Mouse (Mus musculus) forebrain, embryonic 15.5 days (tissue): ENCODE measurements around the gene Sgcd. TPM values are rescaled to one million over a fixed set of nuclear protein-coding genes. Genes with fewer than 3 reads are reported as not detected.

Experiments
- ATAC-seq: fragments of 200-750 bp; cut with Nextera tagmentation; replicated peaks from 2 replicates; pipeline ENCODE4 v1.8.0; 2017; ENCODE audit warnings: mild to moderate bottlenecking, moderate TSS enrichment, moderate library complexity
- H3K27ac ChIP-seq: fragments of 300-500 bp; sonication (generic); replicated peaks from 2 replicates; pipeline ENCODE4 v1.5.1; 2015; ENCODE audit warnings: mild to moderate bottlenecking, inconsistent platforms
- H3K27me3 ChIP-seq: fragments of 300-500 bp; sonication (generic); 2 replicates; pipeline ENCODE4 v1.6.1; 2015; ENCODE audit warnings: inconsistent platforms
- H3K36me3 ChIP-seq: fragments of 300-500 bp; sonication (generic); 2 replicates; pipeline ENCODE4 v1.6.1; 2015; ENCODE audit warnings: mild to moderate bottlenecking, inconsistent platforms
- H3K4me1 ChIP-seq: fragments of 300-500 bp; sonication (generic); 2 replicates; pipeline ENCODE4 v1.6.1; 2015; ENCODE audit warnings: inconsistent platforms
- H3K4me2 ChIP-seq: fragments of 300-500 bp; sonication (generic); replicated peaks from 2 replicates; pipeline ENCODE4 v1.6.1; 2015; ENCODE audit warnings: mild to moderate bottlenecking, inconsistent platforms
- H3K4me3 ChIP-seq: fragments of 300-500 bp; sonication (generic); 2 replicates; pipeline ENCODE4 v1.5.1; 2015; ENCODE audit warnings: mild to moderate bottlenecking, inconsistent platforms
- H3K9ac ChIP-seq: fragments of 300-500 bp; sonication (generic); replicated peaks from 2 replicates; pipeline ENCODE4 v1.6.1; 2015; ENCODE audit warnings: mild to moderate bottlenecking, inconsistent platforms
- H3K9me3 ChIP-seq: fragments of 300-500 bp; sonication (generic); 2 replicates; pipeline ENCODE4 v1.6.1; 2016; ENCODE audit warnings: inconsistent platforms
- WGBS: fragments of 180-500 bp; shearing (Covaris S2); methylation state at CpG from one replicate; pipeline ENCODE4 v1.1.7; 2015; ENCODE audit warnings: mixed read lengths; 5-methylcytosine and 5-hydroxymethylcytosine counted together
- polyA plus RNA-seq: library from polyadenylated mRNA; unstranded; fragments of >200 nt; fragmentation: Nextera tagmentation; extraction: Ambion mirVana; gene quantifications from 2 replicates; pipeline ENCODE4 v1.2.1, GENCODE M21; 2015

Sgcd gene
- polyA plus RNA-seq, 1 experiment from 2014 or later: 3.2 TPM

- Histone ChIP-seq H3K9ac (no peak overlapping the region), H3K4me2 (no peak overlapping the region), H3K4me1 (no peaks in the 10 kb centered on the region), H3K4me3 (no peak overlapping the region), H3K27ac (no peak overlapping the region), H3K27me3 (no peaks in the 10 kb centered on the region), H3K36me3 (no peaks in the 10 kb centered on the region), H3K9me3 (no peaks in the 10 kb centered on the region)
- 39% methylated on average over 3 of the region's 3 CpGs for WGBS
- no peak for ATAC-seq
Measured at GRCm38 (mm10) chr11:47891617-47892172, 97.1 kb downstream of the Sgcd start.

DNA sequence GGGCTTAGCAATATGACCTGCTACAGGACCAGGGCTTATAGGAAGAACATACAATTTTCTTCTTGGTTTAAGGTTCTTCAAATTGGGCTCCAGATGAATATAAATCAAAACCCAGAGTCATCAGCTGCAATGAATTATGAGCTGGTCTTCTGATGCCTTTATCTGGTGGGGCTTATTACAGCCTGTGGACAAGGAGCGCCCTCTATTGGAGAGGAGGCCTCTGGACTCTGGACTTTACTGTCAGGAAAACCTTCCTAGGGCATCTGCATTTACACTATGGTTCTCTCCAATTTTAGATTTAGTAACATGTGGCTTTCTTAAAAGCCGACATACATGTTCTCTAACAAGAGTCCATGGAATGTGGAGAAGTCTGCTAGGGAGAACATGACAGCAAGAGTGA, 98.5 kb downstream of the Sgcd start:
- Histone ChIP-seq H3K9me3 (no peaks in the 10 kb centered on the region), H3K36me3 (no peaks in the 10 kb centered on the region), H3K9ac (no peak overlapping the region), H3K4me2 (no peak overlapping the region), H3K4me1 (peaks cover 3% of the 10 kb centered on the region), H3K27me3 (no peaks in the 10 kb centered on the region), H3K27ac (no peak overlapping the region), H3K4me3 (no peak overlapping the region)
- WGBS: 63% methylated on average over 2 of the region's 2 CpGs
- ATAC-seq: no peak

GRCm38 (mm10) chr11:47885310-47885709, 103.5 kb downstream of the Sgcd start:
- ATAC-seq: peak; percentile 88
- H3K4me1 ChIP-seq: peaks cover 6% of the 10 kb centered on the region

GRCm38 (mm10) chr11:47883545-47883944, 105.2 kb downstream of the Sgcd start:
- no peak overlapping the region for H3K4me3 ChIP-seq
- H3K27me3 ChIP-seq: no peaks in the 10 kb centered on the region
- no peak overlapping the region for H3K4me2 ChIP-seq
- H3K4me1 ChIP-seq: peaks cover 6% of the 10 kb centered on the region
- peak; percentile 61; the same call in 1 of the 2 replicates for ATAC-seq
- no peaks in the 10 kb centered on the region for H3K36me3 ChIP-seq
- WGBS: 50% methylated on average over 1 of the region's 1 CpGs
- no peak overlapping the region for H3K9ac ChIP-seq
- no peaks in the 10 kb centered on the region for H3K9me3 ChIP-seq
- no peak overlapping the region for H3K27ac ChIP-seq

More at GRCm38 (mm10) chr11:47885310-47885709, 103.5 kb downstream of the Sgcd start:
- WGBS: 37% methylated on average over 3 of the region's 3 CpGs
- H3K27ac ChIP-seq: 0 out of 2 replicates have a peak overlapping the region, but pooled peaks have one; percentile 17
- no peaks in the 10 kb centered on the region for H3K27me3 ChIP-seq
- no peaks in the 10 kb centered on the region for H3K36me3 ChIP-seq
- no peak overlapping the region for H3K4me2 ChIP-seq
- no peak overlapping the region for H3K4me3 ChIP-seq
- no peak overlapping the region for H3K9ac ChIP-seq
- no peaks in the 10 kb centered on the region for H3K9me3 ChIP-seq

GRCm38 (mm10) chr11:47876633-47877170, 112.1 kb downstream of the Sgcd start:
- Histone ChIP-seq H3K36me3 (no peaks in the 10 kb centered on the region), H3K4me1 (peaks cover 12% of the 10 kb centered on the region; the same call in 1 of the 2 replicates), H3K9ac (no peak overlapping the region), H3K4me2 (no peak overlapping the region), H3K9me3 (no peaks in the 10 kb centered on the region), H3K4me3 (no peak overlapping the region), H3K27ac (no peak overlapping the region), H3K27me3 (no peaks in the 10 kb centered on the region)
- ATAC-seq: 0 out of 2 replicates have a peak, but pooled peaks have one; percentile 11
- WGBS: 11% methylated on average over 5 of the region's 5 CpGs

DNA sequence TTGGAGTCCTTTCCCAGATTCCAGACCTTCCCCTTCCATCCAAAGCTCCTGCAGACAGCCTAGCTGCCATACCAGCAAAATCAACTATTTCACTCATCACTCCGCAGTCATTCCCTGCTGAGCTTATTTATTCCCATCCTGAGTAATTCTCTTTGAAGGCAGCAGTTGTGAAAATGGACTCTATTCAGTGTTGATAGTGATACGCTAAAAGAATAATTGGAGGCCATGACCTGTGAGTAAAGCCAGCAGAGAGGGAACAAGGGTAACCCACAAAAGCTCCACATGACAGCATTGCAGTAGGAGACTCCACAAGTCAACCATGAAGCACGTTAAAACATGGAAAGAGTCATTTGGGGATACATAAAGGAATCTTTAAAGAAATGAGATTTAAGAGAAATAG, 142.9 kb downstream of the Sgcd start:
- Histone ChIP-seq H3K36me3 (no peaks in the 10 kb centered on the region), H3K27ac (no peak overlapping the region), H3K9ac (no peak overlapping the region), H3K4me3 (no peak overlapping the region), H3K4me2 (no peak overlapping the region), H3K9me3 (no peaks in the 10 kb centered on the region), H3K4me1 (no peaks in the 10 kb centered on the region), H3K27me3 (no peaks in the 10 kb centered on the region)
- no peak for ATAC-seq
- WGBS: 10% methylated on average over 3 of the region's 3 CpGs

DNA sequence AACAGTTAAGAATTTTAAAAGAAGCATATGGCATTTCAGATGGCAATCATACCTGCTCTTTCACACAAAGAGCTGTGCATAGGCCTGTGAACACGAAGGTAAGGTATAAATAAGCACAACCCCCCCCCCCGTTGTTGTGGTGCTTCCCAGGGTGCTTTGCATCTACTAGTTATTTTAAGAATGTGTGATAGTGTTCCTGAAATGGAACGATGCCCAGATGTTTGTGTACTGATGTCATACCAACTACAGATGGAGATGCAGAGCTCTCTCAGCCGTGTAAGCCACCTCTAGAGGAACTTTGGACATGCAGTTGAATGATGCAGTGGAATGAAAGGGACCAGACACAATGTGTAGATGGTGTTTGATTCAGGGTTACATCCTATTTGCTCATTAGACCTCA, 155.5 kb downstream of the Sgcd start:
- H3K9me3 ChIP-seq: no peaks in the 10 kb centered on the region
- no peaks in the 10 kb centered on the region for H3K4me1 ChIP-seq
- no peak for ATAC-seq
- no peak overlapping the region for H3K9ac ChIP-seq
- no peak overlapping the region for H3K4me2 ChIP-seq
- WGBS: 57% methylated on average over 4 of the region's 4 CpGs
- no peak overlapping the region for H3K27ac ChIP-seq
- no peaks in the 10 kb centered on the region for H3K27me3 ChIP-seq
- no peak overlapping the region for H3K4me3 ChIP-seq
- H3K36me3 ChIP-seq: no peaks in the 10 kb centered on the region

- no peaks in the 10 kb centered on the region for H3K27me3 ChIP-seq
- no peaks in the 10 kb centered on the region for H3K4me1 ChIP-seq
- H3K4me2 ChIP-seq: no peak overlapping the region
- H3K4me3 ChIP-seq: no peak overlapping the region
- H3K36me3 ChIP-seq: no peaks in the 10 kb centered on the region
- H3K27ac ChIP-seq: no peak overlapping the region
- no peak overlapping the region for H3K9ac ChIP-seq
- H3K9me3 ChIP-seq: no peaks in the 10 kb centered on the region
- ATAC-seq: no peak
Measured at GRCm38 (mm10) chr11:47810307-47810706, 178.5 kb downstream of the Sgcd start.

GRCm38 (mm10) chr11:47804101-47804715, 184.6 kb downstream of the Sgcd start:
- ATAC-seq: peak; percentile 81
- no peak overlapping the region for H3K4me3 ChIP-seq
- H3K27ac ChIP-seq: no peak overlapping the region
- H3K4me1 ChIP-seq: no peaks in the 10 kb centered on the region
- H3K4me2 ChIP-seq: no peak overlapping the region
- H3K9ac ChIP-seq: no peak overlapping the region
- 89% methylated on average over 6 of the region's 6 CpGs for WGBS
- no peaks in the 10 kb centered on the region for H3K36me3 ChIP-seq
- H3K27me3 ChIP-seq: no peaks in the 10 kb centered on the region
- no peaks in the 10 kb centered on the region for H3K9me3 ChIP-seq

DNA sequence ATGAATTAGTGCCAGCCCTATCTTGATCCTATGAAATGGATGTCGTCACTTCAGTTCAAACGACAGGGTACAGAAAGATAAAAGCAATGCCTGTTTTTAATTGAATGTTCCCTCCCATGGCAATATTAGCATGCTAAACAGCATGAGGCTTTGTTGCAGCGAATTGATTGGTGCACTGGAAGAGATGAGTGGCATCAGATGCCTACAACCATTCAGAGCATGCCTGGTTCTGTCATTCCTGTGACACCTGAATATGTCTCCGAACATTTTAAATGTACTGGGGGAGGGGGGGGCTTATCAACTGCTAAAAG, 210.9 kb downstream of the Sgcd start:
- Histone ChIP-seq H3K4me3 (no peak overlapping the region), H3K27ac (no peak overlapping the region), H3K27me3 (no peaks in the 10 kb centered on the region), H3K36me3 (no peaks in the 10 kb centered on the region), H3K4me2 (no peak overlapping the region), H3K9me3 (no peaks in the 10 kb centered on the region), H3K9ac (no peak overlapping the region), H3K4me1 (peaks cover 16% of the 10 kb centered on the region)
- ATAC-seq: peak; percentile 88
- 20% methylated on average over 4 of the region's 4 CpGs for WGBS

DNA sequence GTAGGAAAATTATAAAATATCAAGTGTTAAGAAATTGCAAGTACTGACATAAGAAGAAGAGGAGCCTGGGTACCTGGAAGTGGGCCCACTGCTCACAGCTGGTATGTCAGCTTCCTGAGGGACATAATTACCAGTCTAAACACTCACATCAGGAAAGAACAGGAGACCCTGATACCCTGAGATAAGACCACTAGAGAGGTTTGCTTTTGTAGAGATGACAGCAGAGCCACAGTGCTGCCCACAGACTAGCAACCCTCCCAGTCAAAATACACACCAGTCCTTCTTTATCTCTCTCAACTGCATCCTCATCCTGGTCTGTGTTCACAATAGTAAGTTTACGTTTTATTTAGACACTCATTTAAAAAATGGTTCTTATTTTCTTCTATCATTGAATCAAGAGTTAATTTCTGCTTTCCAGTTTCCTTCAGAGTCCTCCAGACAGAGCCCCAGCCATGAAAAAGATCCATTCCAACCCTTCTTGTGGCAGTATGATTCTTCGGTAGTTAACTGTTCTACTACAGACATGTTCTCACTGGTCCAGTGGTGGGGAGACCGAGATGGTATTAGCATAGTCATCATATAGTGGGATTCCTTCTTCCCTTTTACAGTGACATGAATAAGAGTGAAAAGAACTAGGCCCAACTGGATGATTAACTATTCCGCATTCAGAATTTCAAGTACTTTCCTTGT, 211.4 kb downstream of the Sgcd start:
- Histone ChIP-seq H3K4me3 (no peak overlapping the region), H3K36me3 (no peaks in the 10 kb centered on the region), H3K27ac (0 out of 2 replicates have a peak overlapping the region, but pooled peaks have one; percentile 16), H3K9ac (no peak overlapping the region), H3K4me2 (no peak overlapping the region), H3K27me3 (no peaks in the 10 kb centered on the region), H3K9me3 (no peaks in the 10 kb centered on the region), H3K4me1 (peaks cover 16% of the 10 kb centered on the region)
- WGBS: 52% methylated on average over 4 of the region's 4 CpGs
- ATAC-seq: peak; percentile 72

DNA sequence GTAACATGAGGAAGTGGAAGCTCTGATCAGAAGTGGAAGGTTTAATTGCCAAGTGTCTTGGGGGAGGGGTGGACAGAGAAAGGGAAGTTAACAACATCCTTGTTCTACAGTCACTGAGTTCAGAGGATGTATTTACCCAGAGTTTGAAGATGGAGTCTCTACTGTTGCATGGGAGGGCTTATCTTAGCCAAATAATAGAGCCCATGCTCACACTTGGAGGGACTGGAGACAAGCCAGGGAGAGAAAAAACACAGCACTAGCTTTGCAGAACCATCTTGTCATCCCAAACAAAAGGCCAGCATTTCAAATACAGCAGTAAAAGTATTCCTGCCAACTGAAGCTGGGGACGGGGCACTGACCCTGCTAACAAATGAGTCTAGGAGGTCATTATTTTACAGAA, 212.8 kb downstream of the Sgcd start:
- Histone ChIP-seq H3K4me1 (peaks cover 16% of the 10 kb centered on the region), H3K36me3 (no peaks in the 10 kb centered on the region), H3K9ac (no peak overlapping the region), H3K27ac (no peak overlapping the region), H3K4me3 (no peak overlapping the region), H3K27me3 (no peaks in the 10 kb centered on the region), H3K9me3 (no peaks in the 10 kb centered on the region), H3K4me2 (no peak overlapping the region)
- 0 out of 2 replicates have a peak, but pooled peaks have one; percentile 35 for ATAC-seq
- 15% methylated on average over 1 of the region's 1 CpGs for WGBS
